Mouse (Mus musculus) adrenal gland, adult 8-10 months (tissue): ENCODE results near the gene Resf1. TPM values are rescaled to one million over a fixed set of nuclear protein-coding genes. Genes with fewer than 3 reads are reported as not detected.
"Not testable (repeated sequence)": the region's sequence is repeated elsewhere in the genome, so short reads cannot be mapped to it uniquely, and the experiment has no call there.

Experiments
- DNase-seq: peaks from one replicate; pipeline ENCODE4 v3.0.0; 2022
- total RNA-seq, 4 experiments: library from RNA; stranded (reverse); gene quantifications; 2 replicates each; pipeline ENCODE4 v1.2.4; 2022

Resf1 gene
- 10 to 100 TPM; 29.2 to 48.3 (median 43.2) TPM for total RNA-seq

- peak; percentile 83 for DNase-seq
Measured at GRCm38 (mm10) chr6:149308956-149309932, at the start of gene Resf1. TSS of gene Resf1 (plus strand) at chr6:149309414.

GRCm38 (mm10) chr6:149260801-149261239 is 48.4 kb upstream of the Resf1 start:
- no peak for DNase-seq

- no peak for DNase-seq
Measured at GRCm38 (mm10) chr6:149267951-149268350, 41.3 kb upstream of the Resf1 start.

GRCm38 (mm10) chr6:149278248-149278731 is 30.9 kb upstream of the Resf1 start:
- DNase-seq = no peak

GRCm38 (mm10) chr6:149278866-149279265 is 30.3 kb upstream of the Resf1 start:
- no peak for DNase-seq

GRCm38 (mm10) chr6:149280511-149280910 is 28.7 kb upstream of the Resf1 start:
- DNase-seq = no peak

- not testable (repeated sequence) for DNase-seq
Measured at GRCm38 (mm10) chr6:149288190-149288589, 21.0 kb upstream of the Resf1 start.

GRCm38 (mm10) chr6:149303231-149303630 is 6.0 kb upstream of the Resf1 start:
- DNase-seq = not testable (repeated sequence)

GRCm38 (mm10) chr6:149307092-149307491 is 2.1 kb upstream of the Resf1 start:
- DNase-seq = no peak

- no peak for DNase-seq
Measured at GRCm38 (mm10) chr6:149307801-149308200, 1.4 kb upstream of the Resf1 start.

- no peak for DNase-seq
Measured at GRCm38 (mm10) chr6:149310226-149310625, 1.0 kb downstream of the Resf1 start.

GRCm38 (mm10) chr6:149311044-149311443 is 1.8 kb downstream of the Resf1 start:
- no peak for DNase-seq

GRCm38 (mm10) chr6:149311778-149312177 is 2.6 kb downstream of the Resf1 start:
- DNase-seq = peak; percentile 8

- no peak for DNase-seq
Measured at GRCm38 (mm10) chr6:149312221-149312620, 3.0 kb downstream of the Resf1 start.

- DNase-seq = no peak
Measured at GRCm38 (mm10) chr6:149314918-149315317, 5.7 kb downstream of the Resf1 start.

- no peak for DNase-seq
Measured at GRCm38 (mm10) chr6:149323523-149324241, 14.5 kb downstream of the Resf1 start.

- DNase-seq = no peak
Measured at GRCm38 (mm10) chr6:149324242-149324633, 15.0 kb downstream of the Resf1 start.

GRCm38 (mm10) chr6:149329071-149329470 is 19.9 kb downstream of the Resf1 start:
- no peak for DNase-seq

- no peak for DNase-seq
Measured at GRCm38 (mm10) chr6:149330332-149330731, 21.1 kb downstream of the Resf1 start.

GRCm38 (mm10) chr6:149333036-149333435 is 23.8 kb downstream of the Resf1 start:
- no peak for DNase-seq

- DNase-seq = no peak
Measured at GRCm38 (mm10) chr6:149337990-149338389, 28.8 kb downstream of the Resf1 start.

GRCm38 (mm10) chr6:149338622-149339021 is 29.4 kb downstream of the Resf1 start:
- DNase-seq = no peak

- DNase-seq = no peak
Measured at GRCm38 (mm10) chr6:149343802-149344201, 34.6 kb downstream of the Resf1 start.
